Mouse (Mus musculus): ENCODE measurements around the gene Cited2.

- TF ChIP-seq CTCF (IDR thresholded peaks at IDR 0.05; ENCODE audit: insufficient read depth, low read length) (no peak), POLR2A (IDR thresholded peaks at IDR 0.05; ENCODE audit: borderline replicate concordance, extremely low read depth, low read depth, low read length) (0 out of 2 replicates have a peak, but pooled peaks have one; percentile 4)
These were observed 2.1 kb downstream of the Cited2 start for GRCm38 (mm10) chr10:17725037-17725584.

Data from lung, adult 2 months (tissue).